12 mouse cellular contexts compared by ENCODE assay signal in the genomic region with DNA sequence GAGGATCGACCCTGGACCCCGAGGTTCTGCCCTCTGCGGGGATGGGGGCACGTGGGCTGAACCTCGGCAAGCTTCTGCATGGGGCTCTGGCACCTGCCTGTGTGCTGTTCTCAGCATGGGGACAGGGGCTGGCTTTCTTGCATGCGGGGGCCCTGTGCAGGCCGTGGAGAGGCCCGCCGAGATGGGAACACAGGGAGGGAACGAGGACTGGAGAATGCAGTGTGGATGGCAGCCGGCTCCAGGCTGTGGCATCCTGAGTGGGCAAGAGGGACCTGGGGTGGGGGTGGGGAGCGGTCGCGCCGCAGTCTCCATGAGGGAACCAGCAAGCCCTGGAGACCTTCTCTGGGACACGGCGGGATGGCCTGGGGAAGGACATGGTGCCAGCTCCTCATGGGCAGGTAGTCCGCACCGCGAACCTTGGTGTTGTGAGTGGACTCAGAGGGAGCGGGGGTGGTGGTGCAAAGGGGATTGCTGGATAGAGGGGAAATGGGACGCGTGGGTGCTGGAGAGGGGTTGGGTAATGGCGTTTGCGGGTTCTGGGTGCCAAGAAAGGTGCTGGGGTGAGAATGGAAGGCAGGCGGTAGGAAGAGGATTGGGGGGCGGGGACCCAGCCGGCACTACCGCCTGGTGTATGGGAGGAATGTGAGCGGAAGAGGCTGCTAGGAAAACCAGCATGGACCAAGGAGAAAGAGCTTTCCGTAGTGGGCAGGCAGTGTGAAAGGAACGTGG. TPM values are rescaled to one million over a fixed set of nuclear protein-coding genes. Genes with fewer than 3 reads are reported as not detected.
DNase-seq lines count a peak whose midpoint lies in the region; ATAC-seq and TF ChIP-seq lines count a peak whose summit lies in the region.
"Had no signal": no experiment of that assay in that cellular context is flagged by ENCODE, and none has a peak within 500 bp of the region (broad histone marks: within the 10 kb centered on the region; RNA-seq: fewer than 3 reads in every experiment).

No protein-coding gene starts in this region.

- intact Hi-C loops in left cerebral cortex, adult 2 months (cut with DNase I), result loop anchor here (1.0 kb wide), 1 partner anchor 26 kb away; no protein-coding TSS in a partner anchor

- no peak for TF ChIP-seq POLR2A in cortical plate, adult 2 months (IDR thresholded peaks at IDR 0.05; ENCODE audit: extremely low read depth, insufficient read depth, low read length)

- TF ChIP-seq CTCF in left cerebral cortex, adult 2 months (IDR thresholded peaks at IDR 0.05), result no peak
- TF ChIP-seq CTCF in cortical plate, adult 2 months (IDR thresholded peaks at IDR 0.05; ENCODE audit: extremely low read depth, insufficient read depth, low read length), result no peak

- H3K4me3 ChIP-seq in left cerebral cortex, adult 2 months, result peak overlapping the region; percentile 58
- H3K4me3 ChIP-seq in cortical plate, adult 2 months (ENCODE audit: insufficient read depth, low read length), result peak overlapping the region; percentile 70
- peak overlapping the region; percentile 76 for H3K4me3 ChIP-seq in hindbrain, embryonic 14.5 days (replicated peaks; ENCODE audit: low read length)
- H3K4me3 ChIP-seq in neural tube, embryonic 15.5 days (replicated peaks), result peak overlapping the region; percentile 54

- no peaks in the 10 kb centered on the region for H3K9me3 ChIP-seq in hindbrain, embryonic 14.5 days (ENCODE audit: control insufficient read depth, low read length)
- no peaks in the 10 kb centered on the region for H3K9me3 ChIP-seq in neural tube, embryonic 15.5 days (replicated peaks)
- H3K9me3 ChIP-seq: limb, embryonic 10.5 days had no signal

- peak overlapping the region; percentile 94 for H3K4me2 ChIP-seq in hindbrain, embryonic 14.5 days (replicated peaks)
- peak overlapping the region; percentile 83 for H3K4me2 ChIP-seq in neural tube, embryonic 15.5 days

- no peak for ATAC-seq in hindbrain, embryonic 14.5 days (ENCODE audit: low FRiP score)
- ATAC-seq in neural tube, embryonic 15.5 days (ENCODE audit: low FRiP score), result peak; percentile 9

- H3K27me3 ChIP-seq in hindbrain, embryonic 14.5 days (ENCODE audit: control insufficient read depth, insufficient read depth, low read length), result peaks cover 10% of the 10 kb centered on the region; the same call in 1 of the 2 replicates
- H3K27me3 ChIP-seq in neural tube, embryonic 15.5 days (replicated peaks), result no peaks in the 10 kb centered on the region; the same call in 1 of the 2 replicates

- peak overlapping the region; percentile 95 for H3K9ac ChIP-seq in hindbrain, embryonic 14.5 days
- H3K9ac ChIP-seq in neural tube, embryonic 15.5 days (replicated peaks), result peak overlapping the region; percentile 74

- WGBS in hindbrain, embryonic 14.5 days, result 3% methylated on average over 32 of the region's 32 CpGs
- WGBS in neural tube, embryonic 15.5 days, result 2% methylated on average over 32 of the region's 32 CpGs

- peaks cover 11% of the 10 kb centered on the region for H3K4me1 ChIP-seq in cortical plate, adult 2 months (ENCODE audit: control insufficient read depth, insufficient read depth, low read length)
- H3K4me1 ChIP-seq in hindbrain, embryonic 14.5 days (replicated peaks; ENCODE audit: control insufficient read depth, insufficient read depth, low read length), result peaks cover 14% of the 10 kb centered on the region; the same call in 1 of the 2 replicates
- peaks cover 27% of the 10 kb centered on the region for H3K4me1 ChIP-seq in neural tube, embryonic 15.5 days

- no peak for DNase-seq in left cerebral cortex, adult 2 months (ENCODE audit: extremely low spot score in 1 of 2, low spot score in 2 of 2)
- DNase-seq in left cerebral cortex, adult 8-10 months (ENCODE audit: low spot score in 2 of 2), result no peak
- DNase-seq in hindbrain, embryonic 14.5 days (ENCODE audit: low spot score), result no peak
- no peak for DNase-seq in thymus, postnatal 36 days
- DNase-seq in heart, adult 18-20 months, result no peak
- DNase-seq in thymus, postnatal 0 days (ENCODE audit: low spot score), result no peak
- DNase-seq: adrenal gland, adult 8-10 months; lung, postnatal 4 days had no signal

- H3K27ac ChIP-seq in left cerebral cortex, adult 2 months, result peak overlapping the region; percentile 91
- H3K27ac ChIP-seq in cortical plate, adult 2 months (ENCODE audit: insufficient read depth, low read length), result 0 out of 2 replicates have a peak overlapping the region, but pooled peaks have one; percentile 11
- peak overlapping the region; percentile 95 for H3K27ac ChIP-seq in hindbrain, embryonic 14.5 days
- H3K27ac ChIP-seq in neural tube, embryonic 15.5 days (replicated peaks), result peak overlapping the region; percentile 91
- H3K27ac ChIP-seq: limb, embryonic 10.5 days had no signal

- H3K36me3 ChIP-seq in hindbrain, embryonic 14.5 days (replicated peaks; ENCODE audit: control insufficient read depth, insufficient read depth), result peaks cover 24% of the 10 kb centered on the region
- H3K36me3 ChIP-seq in neural tube, embryonic 15.5 days, result peaks cover 11% of the 10 kb centered on the region
- H3K36me3 ChIP-seq: limb, embryonic 10.5 days had no signal

RNA-seq across cellular contexts. Expression of a gene that starts 27.2 kb away (rescaled TPM):
- 100 to 1,000 TPM; 637 to 705 TPM for total RNA-seq in left cerebral cortex, adult 2 months (2021)
- 100 to 1,000 TPM; 509 to 568 (median 540) TPM for total RNA-seq in left cerebral cortex, adult 8-10 months (2022)
- polyA plus RNA-seq in cortical plate, adult 2 months (2012; rRNA removed), result 106 and 113 TPM in 2 replicates
- polyA plus RNA-seq in hindbrain, embryonic 14.5 days (2014; fragmentation: Nextera tagmentation; extraction: Ambion mirVana), result 40.3 and 46.8 TPM in 2 replicates
- 38.1 and 47.6 TPM in 2 replicates for polyA plus RNA-seq in neural tube, embryonic 15.5 days (2015; fragmentation: Nextera tagmentation; extraction: Ambion mirVana)
- total RNA-seq in heart, adult 18-20 months (2021), result 1 to 10 TPM; 2.1 to 2.7 TPM
- 0.14 and 0.29 TPM in 2 replicates for polyA plus RNA-seq in thymus, postnatal 0 days (2015; fragmentation: Nextera tagmentation; extraction: Ambion mirVana)

RNA-seq across cellular contexts. Expression of a gene that starts 30.6 kb away (rescaled TPM):
- 1 to 10 TPM; 4.3 TPM for total RNA-seq in left cerebral cortex, adult 2 months (2021)
- total RNA-seq in left cerebral cortex, adult 8-10 months (2022), result 1 to 10 TPM; 2.6 to 3.7 (median 3.1) TPM
- 5.4 and 5.6 TPM in 2 replicates for polyA plus RNA-seq in cortical plate, adult 2 months (2012; rRNA removed)
- polyA plus RNA-seq in hindbrain, embryonic 14.5 days (2014; fragmentation: Nextera tagmentation; extraction: Ambion mirVana), result 3.6 and 3.7 TPM in 2 replicates
- 4.8 and 5.5 TPM in 2 replicates for polyA plus RNA-seq in neural tube, embryonic 15.5 days (2015; fragmentation: Nextera tagmentation; extraction: Ambion mirVana)
- under 1 TPM; 0.69 to 0.87 TPM for total RNA-seq in heart, adult 18-20 months (2021)
- 3.7 and 4.0 TPM in 2 replicates for polyA plus RNA-seq in thymus, postnatal 0 days (2015; fragmentation: Nextera tagmentation; extraction: Ambion mirVana)

RNA-seq across cellular contexts. Expression of a gene that starts 46.6 kb away (rescaled TPM):
- total RNA-seq in left cerebral cortex, adult 2 months (2021), result 10 to 100 TPM; 59.5 to 63.7 TPM
- total RNA-seq in left cerebral cortex, adult 8-10 months (2022), result 10 to 100 TPM; 64.0 to 74.2 (median 69.8) TPM
- 70.2 and 74.0 TPM in 2 replicates for polyA plus RNA-seq in cortical plate, adult 2 months (2012; rRNA removed)
- polyA plus RNA-seq in hindbrain, embryonic 14.5 days (2014; fragmentation: Nextera tagmentation; extraction: Ambion mirVana), result 61.8 and 70.8 TPM in 2 replicates
- polyA plus RNA-seq in neural tube, embryonic 15.5 days (2015; fragmentation: Nextera tagmentation; extraction: Ambion mirVana), result 67.0 and 75.4 TPM in 2 replicates
- total RNA-seq in heart, adult 18-20 months (2021), result 1 to 10 TPM; 2.3 to 2.9 TPM
- 0.26 and 0.38 TPM in 2 replicates for polyA plus RNA-seq in thymus, postnatal 0 days (2015; fragmentation: Nextera tagmentation; extraction: Ambion mirVana)

RNA-seq across cellular contexts. Expression of a gene that starts 48.3 kb away (rescaled TPM):
- total RNA-seq in left cerebral cortex, adult 2 months (2021), result 1 to 10 TPM; 1.5 to 2.7 TPM
- 1 to 10 TPM; 1.5 to 2.8 (median 2.2) TPM for total RNA-seq in left cerebral cortex, adult 8-10 months (2022)
- 3.7 and 4.3 TPM in 2 replicates for polyA plus RNA-seq in cortical plate, adult 2 months (2012; rRNA removed)
- 2.1 and 2.8 TPM in 2 replicates for polyA plus RNA-seq in hindbrain, embryonic 14.5 days (2014; fragmentation: Nextera tagmentation; extraction: Ambion mirVana)
- polyA plus RNA-seq in neural tube, embryonic 15.5 days (2015; fragmentation: Nextera tagmentation; extraction: Ambion mirVana), result 2.5 and 3.4 TPM in 2 replicates
- under 1 TPM; 0.30 to 0.31 TPM for total RNA-seq in heart, adult 18-20 months (2021)
- polyA plus RNA-seq in thymus, postnatal 0 days (2015; fragmentation: Nextera tagmentation; extraction: Ambion mirVana), result 0.59 and 0.90 TPM in 2 replicates
- total RNA-seq: gastrocnemius, adult 8-10 months had no signal

Comparison
In these comparisons a context has a peak if more than half of its experiments do, and no peak if none do; other contexts are left out.
1. H3K27ac ChIP-seq: peak in every context shown above with its lines; median percentile 95 in hindbrain, embryonic 14.5 days; 91 in left cerebral cortex, adult 2 months; 91 in neural tube, embryonic 15.5 days; 11 in cortical plate, adult 2 months.
2. RNA of a gene that starts 27.2 kb away (polyA plus RNA-seq): 106 to 113 TPM in cortical plate, adult 2 months, 38.1 to 47.6 TPM in neural tube, embryonic 15.5 days and 40.3 to 46.8 TPM in hindbrain, embryonic 14.5 days; 0.14 to 0.29 TPM in thymus, postnatal 0 days; every median in the first group is over 10 times any median in the second.
3. RNA of a gene that starts 46.6 kb away (polyA plus RNA-seq): 67.0 to 75.4 TPM in neural tube, embryonic 15.5 days, 70.2 to 74.0 TPM in cortical plate, adult 2 months and 61.8 to 70.8 TPM in hindbrain, embryonic 14.5 days; 0.26 to 0.38 TPM in thymus, postnatal 0 days; every median in the first group is over 10 times any median in the second.
4. Peak in every context shown above with its lines, with median percentiles within 50 percentile points of each other: H3K4me3 ChIP-seq.